Mouse (Mus musculus) gastrocnemius, adult 8-10 months (tissue): ENCODE results near the gene Zbtb48. TPM values are rescaled to one million over a fixed set of nuclear protein-coding genes. Genes with fewer than 3 reads are reported as not detected.
"Not testable (repeated sequence)": the region's sequence is repeated elsewhere in the genome, so short reads cannot be mapped to it uniquely, and the experiment has no call there.

Experiments used
- DNase-seq, 2 experiments: peaks; one replicate each; pipeline ENCODE4 v3.0.0; 2022; ENCODE audit warnings: low spot score in 2 of 2
- total RNA-seq, 4 experiments: library from RNA; stranded (reverse); gene quantifications; 2 replicates each; pipeline ENCODE4 v1.2.4; 2022

Gene Zbtb48
- total RNA-seq = 1 to 10 TPM; 2.3 to 4.8 (median 3.1) TPM

DNA sequence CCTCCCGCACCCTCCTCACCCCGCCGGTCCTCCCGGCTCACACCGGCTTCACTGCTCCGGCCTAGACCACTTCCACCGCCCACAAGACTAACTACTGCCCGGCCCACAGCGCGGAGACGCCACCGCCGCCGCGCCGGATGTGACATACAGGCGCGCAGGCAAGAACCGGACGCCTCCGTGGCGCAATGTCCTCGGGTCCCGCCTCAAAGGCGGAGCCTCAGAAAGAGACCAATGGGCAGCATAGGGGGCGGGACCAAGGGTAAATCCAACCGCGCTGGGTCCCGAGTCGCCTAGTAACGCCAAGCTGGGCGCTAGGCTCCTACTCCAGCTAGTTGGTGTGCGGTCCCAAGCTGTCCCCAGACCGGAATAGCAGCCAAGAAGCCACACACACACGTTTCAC is at the start of gene Zbtb48:
TSS of gene Zbtb48 (minus strand) at position 148 of the 400 bp plus-strand sequence.
- peak; percentile 91 to 95 for DNase-seq

DNA sequence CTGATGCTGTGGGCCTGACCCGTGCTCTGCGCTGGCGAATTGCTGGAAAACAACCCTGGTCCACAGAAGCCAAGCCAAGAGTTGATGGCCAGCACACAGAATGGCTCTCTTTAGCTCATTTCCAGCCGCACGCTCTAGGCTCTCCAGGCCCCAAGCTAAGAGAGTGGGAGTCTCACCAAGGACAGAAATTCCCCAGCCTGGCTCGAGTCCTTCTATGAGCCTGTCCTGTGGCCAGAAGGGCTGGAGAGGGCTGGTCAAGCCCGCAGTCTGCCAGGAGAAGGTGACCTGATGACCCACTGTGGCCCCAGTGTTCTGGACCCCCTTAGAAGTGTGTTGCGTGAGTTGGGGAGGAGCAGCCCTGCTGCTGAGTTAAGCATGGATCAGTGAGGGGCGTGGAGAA is 49.7 kb upstream of the Zbtb48 start:
- no peak for DNase-seq

DNA sequence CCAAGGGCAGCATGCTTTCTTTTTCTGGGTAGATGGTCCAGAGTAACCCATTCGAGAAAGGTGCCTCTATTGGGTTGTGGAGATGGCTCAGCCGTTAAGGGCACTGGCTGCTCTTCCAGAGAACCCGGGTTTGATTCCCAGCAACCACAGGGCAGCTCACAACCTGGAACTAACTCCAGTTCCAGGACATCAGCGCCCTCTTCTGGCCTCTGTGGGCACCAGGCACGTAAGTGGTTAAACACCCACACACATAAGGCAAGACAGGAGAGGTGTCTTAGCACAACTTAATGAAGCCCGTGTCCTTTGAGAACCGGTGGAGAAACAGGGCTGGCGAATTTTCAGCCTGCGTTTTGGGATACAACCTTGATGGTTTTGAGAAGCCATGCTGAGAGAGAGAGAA is 47.1 kb upstream of the Zbtb48 start:
- DNase-seq = no peak

DNA sequence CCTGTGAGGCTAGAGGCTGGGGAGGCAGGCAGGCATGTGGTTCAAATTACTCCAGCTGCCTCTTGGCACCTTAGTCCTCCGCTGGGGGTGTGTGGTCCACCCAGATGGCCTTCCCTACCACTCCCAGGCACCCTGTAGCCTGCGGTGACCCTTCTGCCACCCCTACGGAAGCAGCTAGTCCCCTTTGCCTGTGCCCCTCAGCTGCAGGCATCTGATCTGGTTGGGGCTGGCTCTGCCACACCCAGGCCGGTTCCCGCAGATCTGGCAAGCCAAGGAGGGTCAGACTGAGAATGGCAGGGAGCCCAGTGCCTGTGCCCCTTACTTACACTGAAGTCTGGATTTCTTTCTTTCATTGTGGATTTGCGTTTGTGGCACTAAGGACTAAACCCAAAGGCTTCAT is 46.2 kb upstream of the Zbtb48 start:
- DNase-seq = no peak

DNA sequence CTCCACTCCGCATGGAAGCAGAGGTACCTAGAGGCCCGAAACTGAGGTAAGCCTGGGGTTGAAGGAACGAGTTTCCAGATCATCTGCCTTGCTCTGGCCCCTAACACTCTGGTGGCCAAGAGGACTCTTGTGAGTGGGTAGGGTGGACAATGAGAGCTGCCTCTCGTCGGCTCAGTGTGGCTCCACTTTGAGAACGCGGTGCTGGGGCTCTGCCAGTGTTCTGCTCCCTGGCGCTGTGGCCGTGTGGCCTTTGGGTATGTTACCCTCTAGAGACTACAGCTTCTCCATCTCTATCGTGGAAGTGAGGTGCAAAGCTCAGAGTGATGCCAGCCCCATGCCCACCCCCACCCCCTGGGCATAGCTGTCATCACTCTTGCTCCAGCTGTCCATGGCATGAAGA is 45.2 kb upstream of the Zbtb48 start:
- no peak for DNase-seq

DNA sequence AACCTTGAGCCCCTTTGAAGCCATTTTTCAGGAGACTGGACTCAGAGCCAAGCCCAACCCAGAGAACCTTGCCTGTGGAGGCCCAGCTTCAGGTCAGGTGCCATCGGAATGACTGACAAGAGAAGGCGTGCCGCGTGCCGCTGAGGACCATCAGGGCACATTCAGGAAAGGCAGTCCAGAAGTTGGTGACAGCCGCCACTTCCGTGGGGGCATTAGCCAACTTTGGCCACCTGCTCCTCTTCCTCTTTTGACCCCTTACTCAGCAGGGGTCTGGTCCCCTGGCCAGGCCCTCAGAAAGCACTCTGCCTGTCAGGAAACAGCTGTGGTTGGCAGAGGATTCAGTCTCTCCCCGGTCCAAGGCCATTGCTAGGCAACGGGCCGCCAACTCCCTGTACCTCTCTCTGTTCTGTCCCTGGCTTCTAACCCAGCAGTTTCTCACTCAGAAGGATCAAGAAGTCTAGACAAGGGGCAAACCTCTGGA is 44.7 kb upstream of the Zbtb48 start, which contains the start of gene Plekhg5:
TSS of gene Plekhg5 (plus strand) at position 378 of the 481 bp plus-strand sequence.
- DNase-seq = no peak

DNA sequence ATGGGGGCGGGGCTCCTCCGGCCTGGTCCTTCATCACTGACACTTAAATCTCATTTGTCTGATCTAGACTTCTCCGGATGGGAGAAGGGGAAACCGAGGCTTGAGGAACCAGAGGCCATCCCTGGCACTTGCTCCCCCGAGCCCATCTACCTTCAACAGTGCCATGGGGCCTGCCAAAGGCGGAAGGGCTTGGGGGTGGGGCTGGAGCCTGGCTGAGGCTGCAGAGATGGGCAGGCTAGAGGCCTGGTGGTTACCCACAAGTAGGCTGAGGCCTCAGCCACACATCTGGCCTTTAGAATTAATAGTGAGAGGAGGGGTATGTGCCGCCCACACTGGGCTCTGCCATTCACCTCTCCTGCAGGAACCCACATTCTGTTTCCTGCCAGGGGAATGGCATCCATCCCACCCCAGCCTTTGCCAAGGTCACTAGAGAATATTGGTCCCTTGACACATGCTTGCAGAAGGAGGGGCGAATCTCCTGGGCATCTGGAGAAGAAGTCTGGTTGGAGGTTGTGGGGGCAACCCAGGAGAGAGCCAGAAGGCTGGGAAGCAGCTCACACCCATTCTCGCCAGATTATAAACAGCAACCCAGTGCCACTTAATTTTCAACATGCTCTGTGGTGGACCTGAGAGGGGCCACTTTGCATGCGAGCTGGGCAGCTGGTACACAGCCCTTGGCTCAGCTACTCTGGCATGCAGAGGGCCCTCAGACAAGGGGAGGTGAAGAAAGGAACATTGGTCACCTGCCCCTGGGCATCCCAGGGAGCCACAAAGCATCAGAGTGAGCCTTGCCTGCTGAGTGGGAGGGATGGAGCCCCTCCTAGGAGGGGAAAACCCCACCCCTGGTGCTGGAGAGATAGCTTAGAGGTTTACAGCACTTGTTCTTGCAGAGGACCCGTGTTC is 43.3 kb upstream of the Zbtb48 start:
- no peak for DNase-seq

DNA sequence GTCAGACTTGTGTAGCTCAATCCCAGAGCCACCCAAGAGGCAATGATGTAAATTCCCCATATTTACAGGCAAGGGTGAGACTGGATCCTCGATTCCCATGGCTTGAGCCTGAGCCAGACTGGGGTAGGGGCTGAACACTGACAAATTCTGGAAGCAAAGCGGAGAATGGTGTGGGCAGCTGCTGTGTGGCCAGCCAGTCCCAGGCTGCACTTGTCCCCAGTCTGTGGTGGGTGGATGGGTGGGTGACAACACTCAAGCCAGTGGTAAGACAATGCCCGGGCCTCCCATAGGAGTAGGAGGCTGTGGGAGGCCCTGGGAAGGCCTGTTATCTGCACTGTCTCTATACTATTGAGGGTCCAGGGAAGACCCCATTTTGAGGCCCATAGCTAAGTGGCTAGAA is 41.8 kb upstream of the Zbtb48 start:
- DNase-seq = no peak

DNA sequence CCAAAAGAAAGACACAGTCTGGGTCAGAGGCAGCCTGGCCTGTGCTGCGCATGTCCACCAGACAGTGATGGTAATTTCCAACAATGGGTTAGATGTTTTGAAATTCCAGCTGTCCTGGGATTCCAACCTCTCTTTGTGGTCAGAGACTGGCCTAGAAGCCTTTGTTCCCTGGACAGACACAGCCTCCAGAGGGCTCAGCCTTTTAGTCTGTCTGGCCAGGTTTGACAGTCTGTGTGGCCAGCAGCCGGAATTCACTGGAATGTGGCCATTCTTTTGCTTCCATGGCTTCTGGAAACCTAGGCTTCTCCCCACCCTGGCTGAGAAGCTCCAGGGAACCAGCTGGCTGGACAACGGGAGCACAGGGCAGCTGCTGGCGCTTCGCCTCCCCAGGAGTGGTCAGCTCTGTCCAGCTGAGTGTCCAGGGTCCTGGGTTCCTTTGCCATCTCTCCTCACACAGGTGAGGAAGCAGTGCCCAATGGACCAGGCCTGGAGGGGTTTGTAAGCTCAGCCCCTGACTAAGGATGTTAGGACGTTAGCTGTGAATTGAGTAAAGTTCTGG is 40.8 kb upstream of the Zbtb48 start:
- no peak for DNase-seq

DNA sequence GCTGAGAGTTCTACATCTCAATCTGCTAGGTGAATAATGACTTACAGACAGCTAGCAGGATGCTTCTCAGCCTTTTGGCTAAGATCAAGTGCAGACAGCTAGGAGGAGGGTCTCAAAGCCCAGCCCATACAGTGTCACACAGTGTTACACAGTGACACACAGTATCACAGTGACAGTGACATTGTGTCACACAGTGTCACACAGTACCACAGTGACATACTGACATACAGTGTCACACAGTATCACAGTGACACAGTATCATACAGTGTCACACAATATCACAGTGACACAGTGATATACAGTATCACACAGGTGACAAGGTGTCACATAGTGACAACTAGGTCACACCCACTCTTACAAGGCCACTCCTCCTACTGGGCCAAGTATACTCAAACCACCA is 39.8 kb upstream of the Zbtb48 start:
- DNase-seq = no peak

DNA sequence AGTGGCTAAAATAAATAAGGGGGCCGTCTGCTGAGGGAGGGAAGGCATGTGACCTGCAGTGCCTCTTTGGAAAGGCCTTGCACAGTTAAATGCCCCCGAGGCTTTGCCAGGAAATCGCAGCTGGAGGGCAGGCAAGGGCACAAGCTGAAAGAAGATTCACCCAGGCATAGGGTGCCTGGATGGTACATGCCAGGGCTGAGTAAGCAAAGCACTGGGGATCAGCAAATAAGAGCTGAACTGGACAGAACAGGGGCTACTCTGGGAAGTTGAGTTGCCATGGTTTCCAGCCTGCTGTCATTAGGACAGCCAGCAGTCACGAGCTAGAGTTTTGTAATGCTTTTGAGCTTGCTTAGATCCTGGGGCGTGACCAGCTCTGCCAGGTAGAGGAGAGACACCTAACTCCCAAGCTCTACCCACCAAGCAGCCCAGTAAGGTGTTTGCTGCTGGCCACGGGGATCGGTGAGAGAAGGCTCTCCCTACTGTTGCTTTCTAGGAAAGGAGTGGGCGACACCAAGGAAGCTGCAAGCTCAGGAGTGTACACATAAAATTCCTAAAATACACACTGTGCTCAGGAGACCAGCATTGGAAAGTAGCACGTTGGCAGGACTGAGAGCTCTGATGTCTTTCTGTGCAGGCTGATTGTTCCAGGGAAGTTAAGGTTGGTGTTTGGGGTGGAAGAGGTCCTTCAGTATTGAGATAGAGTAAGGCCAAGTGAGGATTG is 35.1 kb upstream of the Zbtb48 start:
- DNase-seq = peak; percentile 63 to 73

DNA sequence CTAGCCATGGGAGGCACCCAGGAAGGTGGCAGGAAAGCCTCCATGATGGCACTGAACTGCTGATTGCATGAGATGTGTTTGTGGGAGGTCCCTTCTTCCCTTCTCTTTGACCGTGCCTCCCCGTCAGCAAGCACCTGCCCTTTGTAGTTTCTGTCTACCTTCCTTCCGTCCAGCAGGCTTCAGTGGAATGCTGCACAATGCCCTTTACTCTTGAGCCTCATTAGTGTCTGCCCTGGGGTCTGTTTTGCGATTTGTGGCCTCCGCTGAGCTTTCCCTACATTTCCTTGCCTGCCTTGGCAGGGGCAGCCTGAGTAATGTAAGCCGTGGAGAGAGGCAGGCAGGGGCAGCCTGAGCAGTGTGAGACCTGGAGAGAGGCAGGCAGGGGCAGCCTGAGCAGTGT is 17.1 kb upstream of the Zbtb48 start:
- DNase-seq = no peak

DNA sequence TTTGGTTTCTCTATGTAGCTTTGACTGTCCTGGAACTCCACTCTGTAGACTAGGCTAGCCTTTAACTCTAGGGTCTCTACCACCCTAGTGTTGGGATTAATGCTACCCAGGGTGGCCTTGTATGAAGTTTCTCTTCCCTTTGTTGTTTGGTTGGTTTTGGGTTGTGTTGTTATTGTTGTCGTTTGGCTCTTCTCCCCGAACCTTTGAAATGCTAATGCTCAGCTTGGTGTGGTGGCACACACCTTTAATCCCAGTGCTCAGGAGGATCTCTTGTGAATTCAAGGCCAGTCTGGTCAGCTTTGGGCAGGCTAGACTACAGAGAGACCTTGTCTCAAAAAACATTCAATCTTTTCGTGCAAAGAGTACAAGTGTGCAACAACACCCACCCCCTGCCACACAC is 15.7 kb upstream of the Zbtb48 start:
- DNase-seq = no peak

DNA sequence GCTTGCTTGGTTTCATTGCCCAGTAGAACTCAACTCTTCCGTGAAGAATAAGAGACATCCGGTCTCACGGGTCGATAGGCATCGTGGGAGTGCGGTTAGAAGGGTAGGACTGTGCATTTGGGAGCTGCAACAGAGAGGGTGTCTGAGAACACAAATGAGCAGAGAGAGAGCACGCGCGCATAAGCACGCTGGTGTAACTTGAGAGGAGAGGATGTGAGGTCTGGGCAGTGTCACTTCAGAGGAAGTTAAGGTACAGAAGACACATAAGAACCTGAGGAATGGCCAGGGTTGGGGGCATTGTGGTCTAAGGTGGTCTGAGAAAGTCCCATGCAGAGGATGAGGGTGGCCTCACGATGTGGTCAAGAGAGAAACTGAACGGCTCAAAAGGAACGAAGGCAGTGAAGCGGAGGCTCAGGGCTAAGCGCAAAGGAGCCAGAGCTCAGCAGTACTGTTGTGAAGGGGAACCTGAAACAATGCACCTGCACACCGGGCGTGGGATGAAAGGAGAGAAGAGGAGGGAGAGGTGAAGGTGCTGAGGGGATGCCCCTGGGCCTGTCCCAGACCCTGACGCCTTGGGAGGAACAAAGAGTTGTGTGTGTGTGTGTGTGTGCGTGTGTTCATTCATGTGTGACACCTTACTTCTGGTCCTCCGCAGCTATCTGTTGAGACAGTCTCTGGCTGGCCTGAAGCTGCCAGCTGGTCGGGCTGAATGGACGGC is 14.6 kb upstream of the Zbtb48 start:
- no peak for DNase-seq

DNA sequence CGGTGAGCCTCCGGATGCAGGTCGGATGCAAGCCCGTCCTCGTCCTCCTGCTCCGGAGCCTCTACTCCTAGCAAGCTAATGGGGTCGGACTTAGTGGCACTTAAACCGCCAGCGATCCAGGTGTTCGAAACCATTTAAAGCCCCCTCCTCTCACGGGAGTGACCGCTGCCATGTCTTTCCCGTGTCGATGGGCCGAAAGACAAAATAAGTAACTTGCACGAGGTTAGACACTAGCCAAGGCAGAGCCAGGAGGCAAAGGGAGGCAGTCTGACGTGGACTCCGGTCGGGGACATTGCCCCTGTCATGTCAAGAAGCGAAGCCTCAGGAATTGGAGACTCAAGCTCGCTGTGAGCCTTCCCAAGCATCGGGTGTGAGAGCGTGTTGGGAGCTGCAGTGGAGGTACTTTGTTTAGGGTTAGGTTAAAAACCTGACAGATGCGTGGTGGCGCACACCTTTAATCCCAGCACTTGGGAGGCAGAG is 12.4 kb upstream of the Zbtb48 start:
- DNase-seq = no peak

DNA sequence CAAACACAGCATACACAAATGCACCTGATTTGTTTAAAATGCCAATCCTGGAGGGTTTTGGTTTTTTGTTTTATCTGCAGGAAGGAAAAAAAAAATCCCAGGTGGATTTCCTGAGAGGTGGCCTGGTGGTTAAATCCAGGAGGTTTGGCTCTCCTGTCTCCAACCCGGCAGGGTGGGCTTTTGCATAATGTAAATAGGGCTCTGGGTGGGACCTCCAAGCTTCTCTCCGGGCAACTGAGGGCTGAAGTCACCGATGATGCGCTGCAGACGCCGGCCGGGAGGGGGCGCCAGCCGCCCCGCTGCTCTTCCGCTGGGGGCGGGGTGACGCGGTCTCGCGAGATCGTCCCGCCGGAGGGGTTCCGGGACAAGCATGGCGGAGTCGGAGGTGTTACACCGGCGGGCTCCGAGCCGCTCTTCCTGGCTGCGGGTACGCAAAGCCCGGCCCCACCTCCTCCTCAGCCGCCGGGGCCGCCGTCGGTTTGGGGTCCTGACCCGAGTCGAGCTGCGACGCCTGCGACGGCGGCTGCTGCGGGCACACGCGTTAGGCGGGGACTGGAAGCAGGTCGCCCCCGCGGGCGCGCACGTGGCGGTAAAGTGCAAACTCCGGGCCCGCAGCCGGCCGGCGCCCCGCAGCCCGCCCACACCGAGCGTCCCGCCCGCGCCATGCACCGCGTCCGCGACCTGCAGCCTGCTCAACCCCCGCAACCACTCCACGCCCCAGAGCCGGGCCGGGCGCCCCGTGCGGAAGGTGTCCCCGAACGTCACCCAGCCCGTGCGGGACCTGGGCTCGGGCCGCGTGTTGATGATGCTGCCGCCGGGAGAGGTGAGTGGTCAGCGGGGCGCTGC is 11.7 kb upstream of the Zbtb48 start, which contains the start of gene Nol9:
TSS of gene Nol9 (plus strand) at position 337 of the 846 bp plus-strand sequence.
- peak; percentile 86 to 89 for DNase-seq

DNA sequence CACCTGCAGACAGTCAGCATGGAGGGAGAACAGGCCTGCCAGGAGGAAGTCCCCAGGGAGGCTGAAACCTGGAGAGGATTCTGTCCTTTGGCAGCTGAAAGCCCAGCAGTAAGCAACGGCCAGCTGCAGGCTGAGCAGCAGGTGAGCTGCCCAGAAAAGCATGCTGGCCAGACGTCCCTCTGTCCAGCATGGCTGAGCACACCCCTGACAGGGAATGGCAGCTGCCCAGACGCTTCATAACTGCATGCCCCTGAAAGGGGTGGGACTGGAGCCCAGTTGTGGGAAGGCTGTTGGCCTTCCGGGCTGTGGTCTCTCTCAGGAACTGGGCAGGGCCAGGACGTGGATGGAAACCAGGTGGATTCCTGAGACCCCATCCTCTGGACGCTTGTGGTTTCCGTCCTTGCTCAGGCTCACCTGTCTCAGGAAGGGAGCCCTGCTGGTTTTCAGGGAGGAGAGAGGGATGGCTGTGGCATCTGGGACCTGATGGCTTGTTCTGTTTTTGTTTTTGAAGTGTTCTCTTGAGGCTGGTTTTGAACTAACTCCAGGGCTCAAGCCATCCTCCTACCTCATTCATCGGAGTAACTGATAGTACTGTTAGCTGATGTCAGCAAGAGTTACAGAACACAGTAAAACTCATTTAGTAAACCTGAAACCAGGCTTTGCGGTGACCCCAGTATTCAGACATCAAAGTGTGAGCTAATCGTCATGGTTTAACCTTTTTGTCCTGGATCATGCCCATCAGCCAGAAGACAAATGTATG is 10.9 kb upstream of the Zbtb48 start, which contains the start of gene Tas1r1:
TSS of gene Tas1r1 (minus strand) at position 344 of the 760 bp plus-strand sequence.
- DNase-seq = peak in 1 of 2 experiments; percentile 37

DNA sequence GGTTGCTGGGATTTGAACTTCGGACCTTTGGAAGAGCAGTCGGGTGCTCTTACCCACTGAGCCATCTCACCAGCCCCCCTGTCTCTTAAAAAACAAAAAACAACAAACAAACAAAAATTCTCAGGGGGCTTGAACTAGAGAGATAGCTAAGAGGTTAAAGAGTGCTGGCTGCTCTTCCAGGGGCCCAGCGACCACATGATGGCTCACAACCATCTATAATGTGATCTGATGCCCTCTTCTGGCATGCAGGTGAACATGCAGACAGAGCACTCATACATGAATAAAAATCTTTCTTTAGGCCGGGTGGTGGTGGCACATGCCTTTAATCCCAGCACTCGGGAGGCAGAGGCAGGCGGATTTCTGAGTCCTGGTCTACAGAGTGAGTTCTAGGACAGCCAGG is 9.0 kb upstream of the Zbtb48 start:
- DNase-seq = not testable (repeated sequence)

DNA sequence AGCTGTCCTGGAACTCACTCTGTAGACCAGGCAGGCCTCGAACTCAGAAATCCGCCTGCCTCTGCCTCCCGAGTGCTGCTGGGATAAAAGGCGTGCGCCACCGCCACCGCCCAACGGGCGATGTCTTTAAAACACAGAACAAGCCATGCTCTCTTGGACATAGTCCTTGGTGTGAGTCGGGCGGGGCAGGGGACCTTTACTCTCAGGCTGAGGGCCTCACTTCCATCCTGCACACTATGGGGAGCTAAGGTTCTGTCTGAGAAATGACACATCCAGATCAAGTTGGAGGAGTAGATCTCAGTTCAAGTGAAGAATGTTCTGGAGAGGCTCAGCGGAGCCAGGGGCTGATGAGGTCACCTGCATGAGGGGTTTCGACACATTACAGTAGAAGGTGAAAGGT is 5.5 kb upstream of the Zbtb48 start:
- DNase-seq = no peak
